Mouse (Mus musculus): ENCODE measurements around the gene Abca4.

GRCm38 (mm10) chr3:122221240-122222036, 177.2 kb downstream of the Abca4 start:
- TF ChIP-seq CTCF (IDR thresholded peaks at IDR 0.05; ENCODE audit: low read depth): no peak
- TF ChIP-seq EP300 (optimal IDR thresholded peaks at IDR 0.05): no peak
